Mouse (Mus musculus) testis, adult 2 months (tissue): Measurements from ENCODE around the gene Rac2. TPM values are rescaled to one million over a fixed set of nuclear protein-coding genes. Genes with fewer than 3 reads are reported as not detected.

Experiments used
- H3K27ac ChIP-seq: fragments of 200-500 bp; 2 replicates; pipeline ENCODE4 v1.5.1; 2012; ENCODE audit warnings: low read depth, low read length; ENCODE audit not compliant: control insufficient read depth, insufficient read depth
- H3K27me3 ChIP-seq: fragments of 200-500 bp; 2 replicates; pipeline ENCODE4 v1.6.1; 2012; ENCODE audit warnings: mild to moderate bottlenecking, low read length, moderate library complexity; ENCODE audit not compliant: control insufficient read depth, insufficient read depth
- H3K36me3 ChIP-seq: fragments of 200-500 bp; 2 replicates; pipeline ENCODE4 v1.6.1; 2012; ENCODE audit warnings: mild to moderate bottlenecking, low read length; ENCODE audit not compliant: control insufficient read depth, insufficient read depth
- H3K4me1 ChIP-seq: fragments of 200-500 bp; 2 replicates; pipeline ENCODE4 v1.6.1; 2012; ENCODE audit warnings: low read length; ENCODE audit not compliant: control insufficient read depth, insufficient read depth
- H3K4me3 ChIP-seq: fragments of 200-500 bp; 2 replicates; pipeline ENCODE4 v1.5.1; 2012; ENCODE audit warnings: low read depth, mild to moderate bottlenecking, low read length, moderate library complexity, mixed read lengths; ENCODE audit not compliant: control insufficient read depth
- CTCF ChIP-seq: fragments of 200-500 bp; IDR thresholded peaks from 2 replicates; pipeline ENCODE4 v1.5.1; 2012; ENCODE audit warnings: low read depth, mild to moderate bottlenecking, inconsistent platforms, low read length, moderate library complexity; ENCODE audit not compliant: control insufficient read depth, insufficient read depth, insufficient replicate concordance
- POLR2A ChIP-seq: fragments of 200-500 bp; IDR thresholded peaks from 2 replicates; pipeline ENCODE4 v1.6.1; 2012; ENCODE audit warnings: low read depth, mild to moderate bottlenecking, inconsistent platforms, low read length, moderate library complexity; ENCODE audit not compliant: control insufficient read depth
- polyA plus RNA-seq: library from polyadenylated mRNA; depleted of rRNA; stranded (reverse); fragments of >200 nt; gene quantifications from 2 replicates; pipeline ENCODE4 v1.2.3, GENCODE M21; 2012; rRNA removed

The Rac2 gene
- polyA plus RNA-seq, 1 experiment, result 5.5 TPM

GRCm38 (mm10) chr15:78509297-78509899 lies 63.2 kb downstream of the Rac2 start:
- Histone ChIP-seq H3K4me1 (peaks cover 12% of the 10 kb centered on the region), H3K27ac (no peak overlapping the region), H3K36me3 (no peaks in the 10 kb centered on the region), H3K27me3 (no peaks in the 10 kb centered on the region), H3K4me3 (no peak overlapping the region)
- no peak for TF ChIP-seq CTCF
- no peak for TF ChIP-seq POLR2A

Other genes with a start within 250 kb of the Rac2 start
- gene Csf2rb, start 247.0 kb downstream of the Rac2 start, polyA plus RNA-seq, result 0.95 and 1.1 TPM in 2 replicates
- 1,340 and 1,395 TPM in 2 replicates for gene Tex33, start 176.9 kb downstream of the Rac2 start, polyA plus RNA-seq
- gene Tst, start 166.9 kb downstream of the Rac2 start, polyA plus RNA-seq, result 29.8 and 38.6 TPM in 2 replicates
- gene Mpst, start 166.4 kb downstream of the Rac2 start, polyA plus RNA-seq, result 5.1 and 6.4 TPM in 2 replicates
- 12.2 and 12.3 TPM in 2 replicates for gene Kctd17, start 144.2 kb downstream of the Rac2 start, polyA plus RNA-seq
- 0.74 and 1.4 TPM in 2 replicates for gene Tmprss6, start 104.1 kb downstream of the Rac2 start, polyA plus RNA-seq
- 0.47 and 0.59 TPM in 2 replicates for gene Il2rb, start 77.5 kb downstream of the Rac2 start, polyA plus RNA-seq
- 8.2 and 9.8 TPM in 2 replicates for gene C1qtnf6, start 41.4 kb downstream of the Rac2 start, polyA plus RNA-seq
- gene Sstr3, start 28.1 kb downstream of the Rac2 start, polyA plus RNA-seq, result 6.0 and 7.0 TPM in 2 replicates
- gene Cyth4, start 24.3 kb upstream of the Rac2 start, polyA plus RNA-seq, result 1.4 and 1.9 TPM in 2 replicates
- 6.7 and 6.9 TPM in 2 replicates for gene Elfn2, start 146.0 kb upstream of the Rac2 start, polyA plus RNA-seq
- gene Mfng, start 200.7 kb upstream of the Rac2 start, polyA plus RNA-seq, result 0.75 and 0.97 TPM in 2 replicates
- 5.0 and 5.9 TPM in 2 replicates for gene Card10, start 230.3 kb upstream of the Rac2 start, polyA plus RNA-seq